Mouse (Mus musculus) lung, postnatal 0 days (tissue): ENCODE measurements around the gene Hist1h4d. TPM values are rescaled to one million over a fixed set of nuclear protein-coding genes. Genes with fewer than 3 reads are reported as not detected.
"Not testable (repeated sequence)": the region's sequence is repeated elsewhere in the genome, so short reads cannot be mapped to it uniquely, and the experiment has no call there.

Experiments
- ATAC-seq: fragments of 200-750 bp; cut with Nextera tagmentation; 2 replicates; pipeline ENCODE4 v1.8.0; 2017; ENCODE audit warnings: moderate library complexity
- DNase-seq: peaks from one replicate; pipeline ENCODE4 v3.0.0-alpha.2; 2016; ENCODE audit warnings: low spot score
- H3K27ac ChIP-seq: fragments of 300-500 bp; sonication (generic); 2 replicates; pipeline ENCODE4 v1.5.1; 2014; ENCODE audit warnings: antibody characterized with exemption, mild to moderate bottlenecking, low read length, mixed read lengths
- H3K27me3 ChIP-seq: fragments of 300-500 bp; sonication (generic); replicated peaks from 2 replicates; pipeline ENCODE4 v1.6.1; 2014; ENCODE audit warnings: low read length, mixed read lengths; ENCODE audit not compliant: insufficient read depth
- H3K36me3 ChIP-seq: fragments of 300-500 bp; sonication (generic); 2 replicates; pipeline ENCODE4 v1.6.1; 2014; ENCODE audit warnings: low read length, mixed read lengths; ENCODE audit not compliant: insufficient read depth
- H3K4me1 ChIP-seq: fragments of 300-500 bp; sonication (generic); 2 replicates; pipeline ENCODE4 v1.6.1; 2014; ENCODE audit warnings: antibody characterized with exemption, low read depth, low read length, mixed read lengths; ENCODE audit not compliant: insufficient read depth
- H3K4me2 ChIP-seq: fragments of 300-500 bp; sonication (generic); replicated peaks from 2 replicates; pipeline ENCODE4 v1.6.1; 2014; ENCODE audit warnings: low read depth, mild to moderate bottlenecking, low read length, moderate library complexity, mixed read lengths
- H3K4me3 ChIP-seq: fragments of 300-500 bp; sonication (generic); 2 replicates; pipeline ENCODE4 v1.5.1; 2014; ENCODE audit warnings: low read depth, low read length
- H3K9ac ChIP-seq: fragments of 300-500 bp; sonication (generic); replicated peaks from 2 replicates; pipeline ENCODE4 v1.6.1; 2014; ENCODE audit warnings: low read depth, mild to moderate bottlenecking
- H3K9me3 ChIP-seq: fragments of 300-500 bp; sonication (generic); 2 replicates; pipeline ENCODE4 v1.6.1; 2016; ENCODE audit warnings: low read length, mixed read lengths
- CTCF ChIP-seq: IDR thresholded peaks from 2 replicates; pipeline ENCODE4 v1.5.1; 2016; ENCODE audit warnings: antibody characterized with exemption, mild to moderate bottlenecking
- EP300 ChIP-seq: IDR thresholded peaks from 2 replicates; pipeline ENCODE4 v1.6.1; 2016; ENCODE audit warnings: antibody characterized with exemption, mild to moderate bottlenecking, control low read depth
- WGBS: fragments of 180-500 bp; shearing (Covaris S2); extraction: QIAGEN DNeasy Blood & Tissue Kit; methylation state at CpG from one replicate; pipeline ENCODE4 v1.1.7; 2014; 5-methylcytosine and 5-hydroxymethylcytosine counted together
- polyA plus RNA-seq: library from polyadenylated mRNA; unstranded; fragments of >200 nt; fragmentation: Nextera tagmentation; extraction: Ambion mirVana; gene quantifications from 2 replicates; pipeline ENCODE4 v1.2.1, GENCODE M21; 2015

The Hist1h4d gene
- 31.4 and 36.9 TPM in 2 replicates for polyA plus RNA-seq

- peak; percentile 97 for TF ChIP-seq EP300
- no peak for TF ChIP-seq CTCF
- Histone ChIP-seq H3K27me3 (no peaks in the 10 kb centered on the region), H3K36me3 (no peaks in the 10 kb centered on the region), H3K9me3 (no peaks in the 10 kb centered on the region), H3K4me2 (peak within 1 kb of the TSS; percentile 53), H3K4me1 (peaks cover 8% of the 10 kb centered on the region), H3K27ac (peak within 1 kb of the TSS; percentile 71), H3K9ac (peak within 1 kb of the TSS; percentile 52), H3K4me3 (peak within 1 kb of the TSS; percentile 38)
- DNase-seq (peak; percentile 98), ATAC-seq (peak; percentile 87)
- under 1% methylated on average over 39 of the region's 43 CpGs for WGBS
Measured at GRCm38 (mm10) chr13:23581408-23582218, at the start of gene Hist1h4d. TSS of gene Hist1h4d (plus strand) at chr13:23581598.

- DNase-seq, result no peak
- ATAC-seq, result no peak
- H3K4me2 ChIP-seq, result peak overlapping the region; percentile 64
- H3K9me3 ChIP-seq, result no peaks in the 10 kb centered on the region
- no peak for TF ChIP-seq CTCF
- no peak for TF ChIP-seq EP300
- 11% methylated on average over 9 of the region's 9 CpGs for WGBS
- peak overlapping the region; percentile 97 for H3K27ac ChIP-seq
- no peaks in the 10 kb centered on the region for H3K36me3 ChIP-seq
- peak overlapping the region; percentile 55; the same call in 1 of the 2 replicates for H3K4me3 ChIP-seq
- H3K4me1 ChIP-seq, result peaks cover 21% of the 10 kb centered on the region; the same call in 1 of the 2 replicates
- no peaks in the 10 kb centered on the region for H3K27me3 ChIP-seq
- no peak overlapping the region for H3K9ac ChIP-seq
Measured at GRCm38 (mm10) chr13:23532262-23533075, 48.9 kb upstream of the Hist1h4d start.

GRCm38 (mm10) chr13:23533560-23534367 lies 47.6 kb upstream of the Hist1h4d start, which contains the start of gene Hist1h2af:
TSS of gene Hist1h2af (plus strand) at chr13:23533906.
- H3K4me2 ChIP-seq, result peak within 1 kb of the TSS; percentile 76
- not testable (repeated sequence) for H3K27me3 ChIP-seq, H3K36me3 ChIP-seq, H3K9ac ChIP-seq, H3K9me3 ChIP-seq
- peak within 1 kb of the TSS; percentile 71; the same call in 1 of the 2 replicates for H3K27ac ChIP-seq
- 3% methylated on average over 24 of the region's 53 CpGs for WGBS
- ATAC-seq (peak; percentile 13; the same call in 1 of the 2 replicates), DNase-seq (peak; percentile 94)
- peak within 1 kb of the TSS; percentile 41 for H3K4me3 ChIP-seq
- peaks cover 21% of the 10 kb centered on the region; the same call in 1 of the 2 replicates for H3K4me1 ChIP-seq

GRCm38 (mm10) chr13:23534368-23535131 lies 46.8 kb upstream of the Hist1h4d start:
- DNase-seq, result peak; percentile 63
- H3K4me2 ChIP-seq, result peak overlapping the region; percentile 76
- peak overlapping the region; percentile 41 for H3K4me3 ChIP-seq
- no peaks in the 10 kb centered on the region for H3K36me3 ChIP-seq
- no peak for ATAC-seq
- H3K9me3 ChIP-seq, result no peaks in the 10 kb centered on the region
- no peak overlapping the region for H3K9ac ChIP-seq
- no peak for TF ChIP-seq CTCF
- no peak for TF ChIP-seq EP300
- WGBS, result under 1% methylated on average over 15 of the region's 15 CpGs
- H3K4me1 ChIP-seq, result peaks cover 21% of the 10 kb centered on the region; the same call in 1 of the 2 replicates
- peak overlapping the region; percentile 3; the same call in 1 of the 2 replicates for H3K27ac ChIP-seq
- H3K27me3 ChIP-seq, result no peaks in the 10 kb centered on the region

- DNase-seq (peak; percentile 97), ATAC-seq (peak; percentile 73)
- under 1% methylated on average over 45 of the region's 62 CpGs for WGBS
- H3K27me3 ChIP-seq, H3K9ac ChIP-seq, H3K36me3 ChIP-seq, H3K9me3 ChIP-seq: not testable (repeated sequence)
- Histone ChIP-seq H3K4me1 (peaks cover 21% of the 10 kb centered on the region; the same call in 1 of the 2 replicates), H3K4me2 (peak within 1 kb of the TSS; percentile 76), H3K4me3 (peak within 1 kb of the TSS; percentile 41), H3K27ac (peak within 1 kb of the TSS; percentile 3; the same call in 1 of the 2 replicates)
Measured at GRCm38 (mm10) chr13:23535137-23536075, 46.0 kb upstream of the Hist1h4d start, which contains the start of gene Hist1h3g. TSS of gene Hist1h3g (plus strand) at chr13:23535422.
